Mouse (Mus musculus) MEL (cell line): ENCODE measurements around the gene 4930415O20Rik. TPM values are rescaled to one million over a fixed set of nuclear protein-coding genes. Genes with fewer than 3 reads are reported as not detected.

Experiments
- DNase-seq: peaks from one replicate; pipeline ENCODE4 v3.0.0; 2011; ENCODE audit warnings: low read depth, low spot score
- H3K27ac ChIP-seq: 2 replicates; pipeline ENCODE4 v1.5.1; 2012; ENCODE audit warnings: low read depth, mild to moderate bottlenecking, control low read depth, low read length, moderate library complexity; ENCODE audit not compliant: control insufficient read depth
- H3K27me3 ChIP-seq, 2 experiments: fragments of 150-350 bp in 1 of 2; sonication (generic) in 1 of 2; 2 replicates each; pipeline ENCODE4 v1.6.1; 2012; ENCODE audit warnings: low read length in 2 of 2, mild to moderate bottlenecking in 2 of 2, improper control_type of control experiment in 1 of 2, moderate library complexity in 1 of 2; ENCODE audit not compliant: insufficient read depth in 2 of 2, control insufficient read depth in 1 of 2
- H3K36me3 ChIP-seq, 2 experiments: 2 replicates each; pipeline ENCODE4 v1.6.1; 2012 to 2014; ENCODE audit warnings: low read length in 2 of 2, improper control_type of control experiment in 1 of 2, inconsistent platforms in 1 of 2, mild to moderate bottlenecking in 1 of 2; ENCODE audit not compliant: insufficient read depth in 2 of 2, control insufficient read depth in 1 of 2
- H3K4me1 ChIP-seq, 2 experiments: fragments of 150-350 bp in 1 of 2; sonication (generic) in 1 of 2; 2 replicates each; pipeline ENCODE4 v1.6.1; 2012; ENCODE audit warnings: low read length in 2 of 2, improper control_type of control experiment in 1 of 2, mild to moderate bottlenecking in 1 of 2; ENCODE audit not compliant: insufficient read depth in 2 of 2, control insufficient read depth in 1 of 2
- H3K4me3 ChIP-seq, 2 experiments: fragments of 150-350 bp in 1 of 2; sonication (generic) in 1 of 2; 2 replicates each; pipeline ENCODE4 v1.5.1; 2012; ENCODE audit warnings: low read depth in 2 of 2, low read length in 2 of 2, mild to moderate bottlenecking in 2 of 2, moderate library complexity in 2 of 2, control low read depth in 1 of 2, improper control_type of control experiment in 1 of 2; ENCODE audit not compliant: control insufficient read depth in 1 of 2, insufficient read depth in 1 of 2
- H3K79me2 ChIP-seq: 2 replicates; pipeline ENCODE4 v1.6.1; 2012; ENCODE audit warnings: mild to moderate bottlenecking, low read length, moderate library complexity; ENCODE audit not compliant: control insufficient read depth, poor library complexity, insufficient read depth
- H3K9ac ChIP-seq: 2 replicates; pipeline ENCODE4 v1.6.1; 2012; ENCODE audit warnings: low read depth, mild to moderate bottlenecking, control low read depth, low read length, moderate library complexity; ENCODE audit not compliant: control insufficient read depth, poor library complexity, severe bottlenecking
- H3K9me3 ChIP-seq: fragments of 150-350 bp; sonication (generic); replicated peaks from 2 replicates; pipeline ENCODE4 v1.6.1; 2012; ENCODE audit warnings: mild to moderate bottlenecking, low read length, improper control_type of control experiment, moderate library complexity; ENCODE audit not compliant: insufficient read depth
- BHLHE40 ChIP-seq: IDR thresholded peaks from 2 replicates; pipeline ENCODE4 v1.6.1; 2012; ENCODE audit warnings: low read depth, mild to moderate bottlenecking, inconsistent platforms, low read length, improper control_type of control experiment, borderline replicate concordance
- CHD1 ChIP-seq: IDR thresholded peaks from 2 replicates; pipeline ENCODE4 v1.6.1; 2012; ENCODE audit warnings: low read depth, mild to moderate bottlenecking, inconsistent platforms, low read length, improper control_type of control experiment
- CHD2 ChIP-seq: IDR thresholded peaks from 2 replicates; pipeline ENCODE4 v1.6.1; 2011; ENCODE audit warnings: low read length, improper control_type of control experiment
- KAT2A ChIP-seq: conservative IDR thresholded peaks from 2 replicates; pipeline ENCODE4 v1.6.1; 2012; ENCODE audit warnings: low read depth, low read length, improper control_type of control experiment, inconsistent platforms
- MAX ChIP-seq: IDR thresholded peaks from 2 replicates; pipeline ENCODE4 v1.6.1; 2011; ENCODE audit warnings: low read length, improper control_type of control experiment
- MYC ChIP-seq: IDR thresholded peaks from 2 replicates; pipeline ENCODE4 v1.6.1; 2011; ENCODE audit warnings: low read depth, mild to moderate bottlenecking, low read length, improper control_type of control experiment, moderate library complexity
- NELFE ChIP-seq: IDR thresholded peaks from 2 replicates; pipeline ENCODE4 v1.6.1; 2011; ENCODE audit warnings: low read depth, low read length, improper control_type of control experiment
- NRF1 ChIP-seq: IDR thresholded peaks from 2 replicates; pipeline ENCODE4 v1.6.1; 2014; ENCODE audit warnings: low read depth, mild to moderate bottlenecking, inconsistent platforms, low read length, improper control_type of control experiment, moderate library complexity; ENCODE audit not compliant: poor library complexity, insufficient read depth, severe bottlenecking
- RAD21 ChIP-seq: IDR thresholded peaks from 2 replicates; pipeline ENCODE4 v1.6.1; 2011; ENCODE audit warnings: mild to moderate bottlenecking, low read depth, low read length, improper control_type of control experiment
- SIN3A ChIP-seq: IDR thresholded peaks from 2 replicates; pipeline ENCODE4 v1.6.1; 2012; ENCODE audit warnings: low read length, improper control_type of control experiment, inconsistent platforms
- TBP ChIP-seq: IDR thresholded peaks from 2 replicates; pipeline ENCODE4 v1.8.0; 2011; ENCODE audit warnings: low read depth, low read length, improper control_type of control experiment
- TCF12 ChIP-seq: IDR thresholded peaks from 2 replicates; pipeline ENCODE4 v1.6.1; 2014; ENCODE audit warnings: low read depth, mild to moderate bottlenecking, inconsistent platforms, low read length, improper control_type of control experiment, moderate library complexity
- ZC3H11A ChIP-seq: IDR thresholded peaks from 2 replicates; pipeline ENCODE4 v1.6.1; 2012; ENCODE audit warnings: low read depth, mild to moderate bottlenecking, inconsistent platforms, low read length, improper control_type of control experiment
- ZKSCAN1 ChIP-seq: IDR thresholded peaks from 2 replicates; pipeline ENCODE4 v1.6.1; 2012; ENCODE audit warnings: low read depth, mild to moderate bottlenecking, inconsistent platforms, low read length, improper control_type of control experiment, moderate library complexity
- ZMIZ1 ChIP-seq: IDR thresholded peaks from 2 replicates; pipeline ENCODE4 v1.6.1; 2012; ENCODE audit warnings: low read depth, mild to moderate bottlenecking, inconsistent platforms, low read length, improper control_type of control experiment, moderate library complexity
- ZNF384 ChIP-seq: IDR thresholded peaks from 2 replicates; pipeline ENCODE4 v1.6.1; 2012; ENCODE audit warnings: low read depth, mild to moderate bottlenecking, inconsistent platforms, low read length, improper control_type of control experiment
- polyA plus RNA-seq, 2 experiments: library from polyadenylated mRNA; stranded (reverse) in 1 of 2; unstranded in 1 of 2; fragments of >175 nt in 1 of 2; fragments of >200 nt in 1 of 2; gene quantifications; 2 replicates each; pipeline versions ENCODE4 v1.2.1 to v1.2.4; 2012; ENCODE audit warnings: low replicate concordance in 2 of 2, low read depth in 1 of 2; ENCODE audit not compliant: insufficient read length in 2 of 2, insufficient read depth in 1 of 2, missing spikeins in 1 of 2
- total RNA-seq: library from RNA; depleted of rRNA; stranded (reverse); fragments of 300-350 nt; gene quantifications from 2 replicates; pipeline ENCODE4 v1.2.3, GENCODE M21; 2012

Gene 4930415O20Rik
- total and polyA plus RNA-seq, 3 experiments: 0.31 to 0.50 TPM; not detected in 1

GRCm38 (mm10) chr15:98614551-98614950 is 43.7 kb downstream of the 4930415O20Rik start (continued):
- TF ChIP-seq MYC (0 out of 2 replicates have a peak, but pooled peaks have one; percentile 39), ZC3H11A (no peak), CHD2 (no peak), SIN3A (no peak; the same call in 1 of the 2 replicates), TCF12 (no peak), TBP (0 out of 2 replicates have a peak, but pooled peaks have one; percentile 23)

DNA sequence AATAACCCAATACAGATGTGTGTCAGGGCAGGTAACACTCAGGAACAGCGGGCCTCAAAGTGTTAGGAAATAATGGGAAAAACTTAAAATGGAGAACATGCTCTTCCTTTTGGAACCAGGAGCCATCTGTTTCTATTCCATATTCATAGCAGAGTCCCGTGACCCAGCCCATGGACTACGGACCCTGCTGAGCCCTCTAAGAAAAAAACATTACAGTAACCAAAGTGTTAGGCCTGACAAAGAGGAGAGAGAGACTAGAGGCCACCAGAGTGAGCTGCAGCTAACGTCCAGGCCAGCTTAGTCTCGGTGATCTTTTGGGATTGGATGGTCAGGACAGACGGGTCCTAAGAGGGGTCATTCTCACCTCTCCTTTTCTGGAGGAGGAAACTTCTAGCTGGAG is 44.2 kb downstream of the 4930415O20Rik start:
- peaks cover under 1% of the 10 kb centered on the region; the same call in 1 of the 2 replicates for H3K79me2 ChIP-seq
- H3K9ac ChIP-seq: no peak overlapping the region
- H3K36me3 ChIP-seq: peaks cover 0 to 9% of the 10 kb centered on the region in 2 experiments; a peak in 2 of 4 replicates
- H3K9me3 ChIP-seq: no peaks in the 10 kb centered on the region
- peaks cover 0 to 24% of the 10 kb centered on the region in 2 experiments for H3K4me1 ChIP-seq
- no peak overlapping the region for H3K27ac ChIP-seq
- H3K27me3 ChIP-seq: peaks cover 1 to 5% of the 10 kb centered on the region in 2 experiments; a peak in 2 of 4 replicates
- DNase-seq: no peak
- H3K4me3 ChIP-seq: no peak overlapping the region
- TF ChIP-seq TBP (no peak), MAX (no peak), ZKSCAN1 (no peak), ZNF384 (no peak), CHD1 (no peak), KAT2A (no peak), NRF1 (no peak), BHLHE40 (no peak), ZMIZ1 (no peak), RAD21 (no peak), NELFE (no peak)

- peaks cover 0 to 3% of the 10 kb centered on the region in 2 experiments; a peak in 1 of 4 replicates for H3K36me3 ChIP-seq
- no peak overlapping the region for H3K9ac ChIP-seq
- no peak for DNase-seq
- H3K27ac ChIP-seq: no peak overlapping the region
- H3K79me2 ChIP-seq: no peaks in the 10 kb centered on the region
- peaks cover 0 to 16% of the 10 kb centered on the region in 2 experiments; a peak in 3 of 4 replicates for H3K4me1 ChIP-seq
- H3K4me3 ChIP-seq: no peak overlapping the region
- H3K27me3 ChIP-seq: peaks cover 5 to 7% of the 10 kb centered on the region in 2 experiments; a peak in 2 of 4 replicates
- no peak for TF ChIP-seq TCF12
- H3K9me3 ChIP-seq: no peaks in the 10 kb centered on the region
Observed at GRCm38 (mm10) chr15:98615751-98616150, 44.9 kb downstream of the 4930415O20Rik start.
